Mouse (Mus musculus) kidney, postnatal 0 days (tissue): Measurements from ENCODE around the gene Gcm1. TPM values are rescaled to one million over a fixed set of nuclear protein-coding genes. Genes with fewer than 3 reads are reported as not detected.
A peak's percentile ranks its signal among the peaks of the same experiment; 100 is the strongest.

Experiments used
- ATAC-seq: fragments of 200-750 bp; cut with Nextera tagmentation; replicated peaks from 2 replicates; pipeline ENCODE4 v1.8.0; 2017; ENCODE audit warnings: low read depth, moderate number of reproducible peaks, moderate TSS enrichment, moderate library complexity; ENCODE audit not compliant: low FRiP score
- DNase-seq: peaks from one replicate; pipeline ENCODE4 v3.0.0-alpha.2; 2016; ENCODE audit warnings: low spot score
- H3K27ac ChIP-seq: fragments of 300-500 bp; sonication (generic); 2 replicates; pipeline ENCODE4 v1.5.1; 2014; ENCODE audit warnings: mild to moderate bottlenecking
- H3K27me3 ChIP-seq: fragments of 300-500 bp; sonication (generic); 2 replicates; pipeline ENCODE4 v1.6.1; 2014; ENCODE audit warnings: low read length, mixed read lengths; ENCODE audit not compliant: insufficient read depth
- H3K36me3 ChIP-seq: fragments of 300-500 bp; sonication (generic); 2 replicates; pipeline ENCODE4 v1.6.1; 2014; ENCODE audit warnings: low read length, mixed read lengths; ENCODE audit not compliant: insufficient read depth
- H3K4me1 ChIP-seq: fragments of 300-500 bp; sonication (generic); replicated peaks from 2 replicates; pipeline ENCODE4 v1.6.1; 2014; ENCODE audit warnings: antibody characterized with exemption, low read length, mixed read lengths; ENCODE audit not compliant: insufficient read depth
- H3K4me2 ChIP-seq: fragments of 300-500 bp; sonication (generic); 2 replicates; pipeline ENCODE4 v1.6.1; 2014; ENCODE audit warnings: mild to moderate bottlenecking, low read length, moderate library complexity, mixed read lengths
- H3K4me3 ChIP-seq: fragments of 300-500 bp; sonication (generic); replicated peaks from 2 replicates; pipeline ENCODE4 v1.5.1; 2014; ENCODE audit warnings: low read depth, low read length
- H3K9ac ChIP-seq: fragments of 300-500 bp; sonication (generic); 2 replicates; pipeline ENCODE4 v1.6.1; 2014; ENCODE audit warnings: low read depth, low read length
- H3K9me3 ChIP-seq: fragments of 300-500 bp; sonication (generic); replicated peaks from 2 replicates; pipeline ENCODE4 v1.6.1; 2016; ENCODE audit warnings: low read length, inconsistent platforms, mixed read lengths
- CTCF ChIP-seq: IDR thresholded peaks from 2 replicates; pipeline ENCODE4 v1.5.1; 2016; ENCODE audit warnings: antibody characterized with exemption, low read depth, mild to moderate bottlenecking, moderate library complexity
- WGBS: fragments of 180-500 bp; shearing (Covaris S2); extraction: QIAGEN DNeasy Blood & Tissue Kit; methylation state at CpG from one replicate; pipeline ENCODE4 v1.1.7; 2014; 5-methylcytosine and 5-hydroxymethylcytosine counted together
- polyA plus RNA-seq: library from polyadenylated mRNA; unstranded; fragments of >200 nt; fragmentation: Nextera tagmentation; extraction: Ambion mirVana; gene quantifications from 2 replicates; pipeline ENCODE4 v1.2.1, GENCODE M21; 2015

The Gcm1 gene
- polyA plus RNA-seq, 1 experiment from 2014 or later, result 1.3 TPM

- DNase-seq (no peak), ATAC-seq (no peak)
- H3K9me3 ChIP-seq, result no peaks in the 10 kb centered on the region
- H3K4me1 ChIP-seq, result peaks cover 4% of the 10 kb centered on the region; the same call in 1 of the 2 replicates
- no peak overlapping the region for H3K9ac ChIP-seq
- no peaks in the 10 kb centered on the region for H3K36me3 ChIP-seq
- 87% methylated on average over 4 of the region's 4 CpGs for WGBS
- no peak overlapping the region for H3K4me2 ChIP-seq
- no peaks in the 10 kb centered on the region for H3K27me3 ChIP-seq
- TF ChIP-seq CTCF, result no peak
- H3K4me3 ChIP-seq, result no peak overlapping the region
- H3K27ac ChIP-seq, result no peak overlapping the region
Observed at GRCm38 (mm10) chr9:78012066-78012465, 39.7 kb upstream of the Gcm1 start.

DNA sequence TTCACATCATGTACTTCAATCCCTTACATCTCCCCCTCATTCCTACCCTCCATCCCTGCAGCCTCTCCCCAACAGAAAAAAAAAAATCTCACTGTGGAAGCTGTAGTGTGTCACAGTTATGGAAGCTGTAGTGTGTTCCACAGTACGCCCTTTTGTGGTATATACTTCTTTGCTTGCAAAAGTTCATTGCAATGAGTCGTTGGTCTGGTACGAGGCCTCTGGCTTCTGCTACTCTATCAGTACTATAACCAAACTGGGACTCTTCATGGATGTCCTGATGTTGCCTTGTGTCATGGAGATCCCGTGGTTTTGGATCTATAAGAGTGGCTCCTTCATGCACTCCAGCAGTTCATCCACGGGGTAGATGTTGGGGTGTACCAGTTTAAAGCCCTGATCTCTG, 39.0 kb upstream of the Gcm1 start:
- H3K9ac ChIP-seq, result no peak overlapping the region
- no peak overlapping the region for H3K4me3 ChIP-seq
- no peak for TF ChIP-seq CTCF
- H3K36me3 ChIP-seq, result no peaks in the 10 kb centered on the region
- 86% methylated on average over 5 of the region's 5 CpGs for WGBS
- no peak overlapping the region for H3K4me2 ChIP-seq
- no peaks in the 10 kb centered on the region for H3K9me3 ChIP-seq
- DNase-seq (no peak), ATAC-seq (no peak)
- H3K27me3 ChIP-seq, result no peaks in the 10 kb centered on the region
- peaks cover 4% of the 10 kb centered on the region; the same call in 1 of the 2 replicates for H3K4me1 ChIP-seq
- H3K27ac ChIP-seq, result no peak overlapping the region

DNA sequence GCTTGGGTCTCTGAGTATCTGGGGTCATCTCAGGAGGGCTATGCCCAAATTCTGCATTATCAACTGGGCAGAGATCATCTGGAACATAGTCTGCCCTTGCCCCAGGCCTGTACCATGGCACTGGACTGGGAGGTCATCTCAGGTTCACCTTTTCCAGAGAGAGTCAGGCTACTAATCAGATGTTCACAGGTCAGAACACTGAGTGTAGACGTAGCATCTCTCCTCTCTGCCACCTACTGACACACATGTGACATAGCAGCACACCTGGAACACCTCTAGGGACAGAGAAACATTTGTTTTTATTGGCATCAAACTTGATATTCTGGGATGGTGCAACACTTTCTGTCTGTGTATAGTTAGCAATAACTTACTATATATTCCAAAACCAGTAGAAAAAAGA, 37.9 kb upstream of the Gcm1 start:
- peak; percentile 56 for TF ChIP-seq CTCF
- Histone ChIP-seq H3K4me3 (no peak overlapping the region), H3K36me3 (no peaks in the 10 kb centered on the region), H3K9me3 (no peaks in the 10 kb centered on the region), H3K27ac (no peak overlapping the region), H3K4me1 (peaks cover 4% of the 10 kb centered on the region; the same call in 1 of the 2 replicates), H3K27me3 (no peaks in the 10 kb centered on the region), H3K4me2 (no peak overlapping the region), H3K9ac (no peak overlapping the region)
- 21% methylated on average over 1 of the region's 1 CpGs for WGBS
- DNase-seq (no peak), ATAC-seq (no peak)

DNA sequence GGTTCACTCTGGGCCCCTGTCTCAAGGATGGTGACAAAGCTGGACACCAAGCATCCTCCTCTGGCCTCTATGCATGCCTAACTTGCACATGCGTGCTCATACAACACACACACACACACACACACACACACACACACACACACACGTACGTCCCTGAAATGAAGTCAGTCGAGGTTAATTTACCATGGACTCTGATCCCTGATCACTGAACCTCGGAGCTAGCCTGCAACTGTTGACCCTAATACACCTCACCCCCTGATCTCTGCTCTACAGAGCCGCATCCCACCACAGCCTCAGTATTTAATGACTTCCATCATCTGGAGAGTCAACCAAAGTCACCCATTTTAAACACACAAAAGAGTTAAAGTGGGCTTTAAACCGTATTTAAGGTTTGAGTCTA, 35.9 kb upstream of the Gcm1 start:
- Histone ChIP-seq H3K9ac (no peak overlapping the region), H3K27me3 (no peaks in the 10 kb centered on the region), H3K4me1 (peaks cover 4% of the 10 kb centered on the region; the same call in 1 of the 2 replicates), H3K27ac (no peak overlapping the region), H3K9me3 (no peaks in the 10 kb centered on the region), H3K36me3 (no peaks in the 10 kb centered on the region), H3K4me2 (no peak overlapping the region), H3K4me3 (no peak overlapping the region)
- TF ChIP-seq CTCF, result no peak
- 44% methylated on average over 7 of the region's 7 CpGs for WGBS
- ATAC-seq (peak; percentile 61; the same call in 1 of the 2 replicates), DNase-seq (peak; percentile 18)

DNA sequence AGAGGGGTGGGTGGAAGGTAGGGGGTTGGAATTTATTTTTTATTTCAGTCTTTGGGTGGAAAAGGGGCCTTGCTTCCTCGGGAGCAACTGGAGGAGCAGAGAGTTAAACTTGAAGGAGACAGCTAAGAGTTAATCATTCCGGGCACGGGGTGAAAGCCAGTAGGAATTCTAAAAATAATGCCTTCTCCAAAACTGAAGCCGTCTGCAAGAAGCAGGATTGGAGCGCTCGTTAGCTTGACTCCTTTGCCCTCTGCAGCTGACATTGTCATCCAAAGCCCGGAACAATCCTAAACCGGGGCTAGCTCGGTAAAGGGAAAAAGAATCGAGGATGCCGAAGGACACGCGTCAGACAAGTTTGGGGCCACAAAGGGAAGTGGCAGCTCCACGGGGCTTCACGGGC, 35.4 kb upstream of the Gcm1 start:
- no peak for TF ChIP-seq CTCF
- DNase-seq (peak; percentile 41), ATAC-seq (no peak)
- Histone ChIP-seq H3K4me2 (peak overlapping the region; percentile 26), H3K4me3 (no peak overlapping the region), H3K9ac (peak overlapping the region; percentile 28; the same call in 1 of the 2 replicates), H3K4me1 (peaks cover 7% of the 10 kb centered on the region), H3K36me3 (no peaks in the 10 kb centered on the region), H3K27me3 (no peaks in the 10 kb centered on the region), H3K27ac (no peak overlapping the region), H3K9me3 (no peaks in the 10 kb centered on the region)
- 30% methylated on average over 15 of the region's 15 CpGs for WGBS

DNA sequence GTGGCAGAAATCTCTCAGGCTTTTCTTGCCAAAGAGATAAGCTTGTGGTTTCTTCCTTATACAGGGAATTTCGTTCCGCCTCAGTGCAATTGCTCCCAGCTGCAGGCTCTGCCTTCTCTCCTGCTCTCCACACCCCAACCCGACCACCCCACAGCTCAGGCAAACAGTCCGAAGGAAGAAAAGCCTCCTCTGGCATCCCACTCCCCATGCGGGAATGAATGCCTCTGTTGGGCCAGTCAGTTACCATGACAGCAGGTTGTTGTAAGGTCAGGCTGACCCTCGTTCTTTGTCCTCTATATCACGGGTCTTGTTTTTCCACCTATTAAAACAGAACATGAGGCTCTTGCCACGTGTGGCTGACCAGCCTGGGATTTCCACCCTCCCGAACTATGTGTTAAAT, 30.5 kb upstream of the Gcm1 start:
- Histone ChIP-seq H3K9ac (no peak overlapping the region), H3K4me3 (no peak overlapping the region), H3K9me3 (no peaks in the 10 kb centered on the region), H3K27me3 (no peaks in the 10 kb centered on the region), H3K27ac (peak overlapping the region; percentile 68), H3K36me3 (no peaks in the 10 kb centered on the region), H3K4me2 (no peak overlapping the region), H3K4me1 (peaks cover 10% of the 10 kb centered on the region)
- DNase-seq (peak; percentile 60), ATAC-seq (peak; percentile 75)
- TF ChIP-seq CTCF, result no peak
- WGBS, result 18% methylated on average over 9 of the region's 9 CpGs
